Mouse (Mus musculus): Measurements from ENCODE around the gene Rrp9. TPM values are rescaled to one million over a fixed set of nuclear protein-coding genes. Genes with fewer than 3 reads are reported as not detected.

Gene Rrp9
- polyA plus RNA-seq, 1 experiment from 2014 or later, result 52.3 TPM

- no peak overlapping the region for H3K27ac ChIP-seq
- peaks cover 71% of the 10 kb centered on the region for H3K4me1 ChIP-seq
- H3K9ac ChIP-seq, result no peak overlapping the region
- peaks cover 71% of the 10 kb centered on the region for H3K36me3 ChIP-seq (replicated peaks)
- no peak overlapping the region for H3K4me2 ChIP-seq
- H3K9me3 ChIP-seq, result no peaks in the 10 kb centered on the region
- H3K4me3 ChIP-seq (replicated peaks), result no peak overlapping the region
- H3K27me3 ChIP-seq, result peaks cover 14% of the 10 kb centered on the region
- WGBS, result 86% methylated on average over 15 of the region's 15 CpGs
- no peak for ATAC-seq (ENCODE audit: low FRiP score)
Observed at GRCm38 (mm10) chr9:106459946-106460345, 15.8 kb upstream of the Rrp9 start.

- Histone ChIP-seq H3K4me1 (peaks cover 71% of the 10 kb centered on the region), H3K27me3 (peaks cover 14% of the 10 kb centered on the region), H3K4me3 (replicated peaks) (no peak overlapping the region), H3K27ac (no peak overlapping the region), H3K9ac (no peak overlapping the region), H3K9me3 (no peaks in the 10 kb centered on the region), H3K36me3 (replicated peaks) (peaks cover 73% of the 10 kb centered on the region), H3K4me2 (no peak overlapping the region)
- WGBS, result 81% methylated on average over 18 of the region's 18 CpGs
- ATAC-seq (ENCODE audit: low FRiP score), result no peak
Observed at GRCm38 (mm10) chr9:106460401-106461025, 15.2 kb upstream of the Rrp9 start.

- H3K4me3 ChIP-seq (replicated peaks), result no peak overlapping the region
- no peaks in the 10 kb centered on the region for H3K9me3 ChIP-seq
- H3K27ac ChIP-seq, result no peak overlapping the region
- H3K9ac ChIP-seq, result no peak overlapping the region
- H3K27me3 ChIP-seq, result peaks cover 19% of the 10 kb centered on the region
- 92% methylated on average over 9 of the region's 9 CpGs for WGBS
- H3K4me2 ChIP-seq, result no peak overlapping the region
- no peak for ATAC-seq (ENCODE audit: low FRiP score)
- peaks cover 78% of the 10 kb centered on the region for H3K36me3 ChIP-seq (replicated peaks)
- H3K4me1 ChIP-seq, result peaks cover 70% of the 10 kb centered on the region
Observed at GRCm38 (mm10) chr9:106461026-106461415, 14.7 kb upstream of the Rrp9 start.

GRCm38 (mm10) chr9:106461641-106462429 lies 13.9 kb upstream of the Rrp9 start:
- Histone ChIP-seq H3K4me2 (no peak overlapping the region), H3K9me3 (no peaks in the 10 kb centered on the region), H3K27me3 (peaks cover 19% of the 10 kb centered on the region), H3K27ac (no peak overlapping the region), H3K36me3 (replicated peaks) (peaks cover 78% of the 10 kb centered on the region), H3K9ac (no peak overlapping the region), H3K4me3 (replicated peaks) (no peak overlapping the region), H3K4me1 (peaks cover 62% of the 10 kb centered on the region)
- WGBS, result 80% methylated on average over 16 of the region's 16 CpGs
- ATAC-seq (ENCODE audit: low FRiP score), result no peak

- H3K27ac ChIP-seq, result no peak overlapping the region
- peaks cover 72% of the 10 kb centered on the region for H3K36me3 ChIP-seq (replicated peaks)
- no peak for ATAC-seq (ENCODE audit: low FRiP score)
- 90% methylated on average over 12 of the region's 12 CpGs for WGBS
- H3K9ac ChIP-seq, result no peak overlapping the region
- peaks cover 19% of the 10 kb centered on the region for H3K27me3 ChIP-seq
- H3K4me3 ChIP-seq (replicated peaks), result no peak overlapping the region
- H3K4me2 ChIP-seq, result no peak overlapping the region
- H3K9me3 ChIP-seq, result no peaks in the 10 kb centered on the region
- H3K4me1 ChIP-seq, result peaks cover 57% of the 10 kb centered on the region
Observed at GRCm38 (mm10) chr9:106462430-106462800, 13.3 kb upstream of the Rrp9 start.

GRCm38 (mm10) chr9:106463122-106464063 lies 12.4 kb upstream of the Rrp9 start:
- no peak overlapping the region for H3K4me3 ChIP-seq (replicated peaks)
- peaks cover 19% of the 10 kb centered on the region for H3K27me3 ChIP-seq
- H3K4me2 ChIP-seq, result no peak overlapping the region
- no peak overlapping the region for H3K9ac ChIP-seq
- ATAC-seq (ENCODE audit: low FRiP score), result no peak
- 80% methylated on average over 21 of the region's 21 CpGs for WGBS
- H3K36me3 ChIP-seq (replicated peaks), result peaks cover 63% of the 10 kb centered on the region
- H3K27ac ChIP-seq, result no peak overlapping the region
- no peaks in the 10 kb centered on the region for H3K9me3 ChIP-seq
- peaks cover 47% of the 10 kb centered on the region for H3K4me1 ChIP-seq

GRCm38 (mm10) chr9:106464751-106465541 lies 10.8 kb upstream of the Rrp9 start:
- WGBS, result 1% methylated on average over 93 of the region's 99 CpGs
- H3K4me3 ChIP-seq (replicated peaks), result peak overlapping the region; percentile 46
- no peaks in the 10 kb centered on the region for H3K9me3 ChIP-seq
- H3K27me3 ChIP-seq, result peaks cover 19% of the 10 kb centered on the region
- peaks cover 53% of the 10 kb centered on the region for H3K36me3 ChIP-seq (replicated peaks)
- H3K27ac ChIP-seq, result peak overlapping the region; percentile 67
- peaks cover 33% of the 10 kb centered on the region for H3K4me1 ChIP-seq
- H3K9ac ChIP-seq, result peak overlapping the region; percentile 66
- peak; percentile 76 for ATAC-seq (ENCODE audit: low FRiP score)
- H3K4me2 ChIP-seq, result peak overlapping the region; percentile 84

GRCm38 (mm10) chr9:106465571-106466200 lies 10.1 kb upstream of the Rrp9 start, which contains the start of gene Gpr62:
Gene Gpr62 (minus strand): TSS chr9:106465938.
- Histone ChIP-seq H3K4me1 (peaks cover 25% of the 10 kb centered on the region), H3K4me2 (peak within 1 kb of the TSS; percentile 84), H3K9ac (peak within 1 kb of the TSS; percentile 66), H3K36me3 (replicated peaks) (peaks cover 45% of the 10 kb centered on the region), H3K27me3 (peaks cover 19% of the 10 kb centered on the region), H3K9me3 (no peaks in the 10 kb centered on the region), H3K4me3 (replicated peaks) (peak within 1 kb of the TSS; percentile 46), H3K27ac (peak within 1 kb of the TSS; percentile 67)
- ATAC-seq (ENCODE audit: low FRiP score), result peak; percentile 16
- 32% methylated on average over 26 of the region's 26 CpGs for WGBS

- Histone ChIP-seq H3K9me3 (no peaks in the 10 kb centered on the region), H3K4me1 (peaks cover 26% of the 10 kb centered on the region), H3K4me2 (no peak overlapping the region), H3K27ac (no peak overlapping the region), H3K27me3 (peaks cover 20% of the 10 kb centered on the region), H3K4me3 (replicated peaks) (no peak overlapping the region), H3K36me3 (replicated peaks) (peaks cover 35% of the 10 kb centered on the region), H3K9ac (no peak overlapping the region)
- 94% methylated on average over 6 of the region's 6 CpGs for WGBS
- no peak for ATAC-seq (ENCODE audit: low FRiP score)
Observed at GRCm38 (mm10) chr9:106466721-106467120, 9.0 kb upstream of the Rrp9 start.

GRCm38 (mm10) chr9:106467746-106468145 lies 8.0 kb upstream of the Rrp9 start:
- peaks cover 19% of the 10 kb centered on the region for H3K27me3 ChIP-seq
- H3K36me3 ChIP-seq (replicated peaks), result peaks cover 25% of the 10 kb centered on the region

GRCm38 (mm10) chr9:106469317-106469716 lies 6.4 kb upstream of the Rrp9 start:
- Histone ChIP-seq H3K9me3 (no peaks in the 10 kb centered on the region), H3K4me2 (no peak overlapping the region), H3K4me3 (replicated peaks) (no peak overlapping the region), H3K27me3 (peaks cover 16% of the 10 kb centered on the region; the same call in 1 of the 2 replicates), H3K27ac (no peak overlapping the region), H3K36me3 (replicated peaks) (peaks cover 10% of the 10 kb centered on the region), H3K9ac (no peak overlapping the region), H3K4me1 (peaks cover 33% of the 10 kb centered on the region)
- no peak for ATAC-seq (ENCODE audit: low FRiP score)
- 86% methylated on average over 6 of the region's 6 CpGs for WGBS

More at GRCm38 (mm10) chr9:106467746-106468145, 8.0 kb upstream of the Rrp9 start:
- Histone ChIP-seq H3K4me3 (replicated peaks) (no peak overlapping the region), H3K9me3 (no peaks in the 10 kb centered on the region), H3K4me2 (no peak overlapping the region), H3K9ac (no peak overlapping the region), H3K27ac (no peak overlapping the region), H3K4me1 (peaks cover 34% of the 10 kb centered on the region)
- WGBS, result 89% methylated on average over 7 of the region's 7 CpGs
- no peak for ATAC-seq (ENCODE audit: low FRiP score)
